Mouse (Mus musculus) lung, embryonic 16.5 days (tissue): ENCODE results near the gene Gm16181. TPM values are rescaled to one million over a fixed set of nuclear protein-coding genes. Genes with fewer than 3 reads are reported as not detected.

Source experiments
- ATAC-seq: fragments of 200-750 bp; cut with Nextera tagmentation; 2 replicates; pipeline ENCODE4 v1.8.0; 2017; ENCODE audit warnings: low read depth, mild to moderate bottlenecking, moderate library complexity
- H3K27ac ChIP-seq: fragments of 300-500 bp; sonication (generic); 2 replicates; pipeline ENCODE4 v1.5.1; 2014; ENCODE audit warnings: mild to moderate bottlenecking, control low read depth, low read length
- H3K27me3 ChIP-seq: fragments of 300-500 bp; sonication (generic); 2 replicates; pipeline ENCODE4 v1.6.1; 2014; ENCODE audit warnings: low read depth, low read length, mixed read lengths; ENCODE audit not compliant: control insufficient read depth, insufficient read depth
- H3K36me3 ChIP-seq: fragments of 300-500 bp; sonication (generic); 2 replicates; pipeline ENCODE4 v1.6.1; 2014; ENCODE audit warnings: low read length; ENCODE audit not compliant: control insufficient read depth, insufficient read depth
- H3K4me1 ChIP-seq: fragments of 300-500 bp; sonication (generic); replicated peaks from 2 replicates; pipeline ENCODE4 v1.6.1; 2014; ENCODE audit warnings: low read length, mixed read lengths; ENCODE audit not compliant: control insufficient read depth, insufficient read depth
- H3K4me2 ChIP-seq: fragments of 300-500 bp; sonication (generic); 2 replicates; pipeline ENCODE4 v1.6.1; 2014; ENCODE audit warnings: low read depth, low read length, control low read depth
- H3K4me3 ChIP-seq: fragments of 300-500 bp; sonication (generic); 2 replicates; pipeline ENCODE4 v1.5.1; 2014; ENCODE audit warnings: mild to moderate bottlenecking, low read length, control low read depth
- H3K9ac ChIP-seq: fragments of 300-500 bp; sonication (generic); 2 replicates; pipeline ENCODE4 v1.6.1; 2014; ENCODE audit warnings: low read length, control low read depth
- H3K9me3 ChIP-seq: fragments of 300-500 bp; sonication (generic); 2 replicates; pipeline ENCODE4 v1.6.1; 2016; ENCODE audit warnings: low read length; ENCODE audit not compliant: control insufficient read depth
- WGBS: fragments of 180-500 bp; shearing (Covaris S2); extraction: QIAGEN DNeasy Blood & Tissue Kit; methylation state at CpG from one replicate; pipeline ENCODE4 v1.1.7; 2014; 5-methylcytosine and 5-hydroxymethylcytosine counted together
- microRNA-seq: library from miRNA; unstranded; fragments of <30 nt; microRNA quantifications from one replicate; pipeline ENCODE4, GENCODE M21; 2016
- polyA plus RNA-seq: library from polyadenylated mRNA; unstranded; fragments of >200 nt; fragmentation: Nextera tagmentation; extraction: Ambion mirVana; gene quantifications from 2 replicates; pipeline ENCODE4 v1.2.1, GENCODE M21; 2015

The Gm16181 gene
- polyA plus RNA-seq, 1 experiment from 2014 or later: 1.2 TPM

GRCm38 (mm10) chr17:35267399-35268086 is 46.9 kb downstream of the Gm16181 start:
- H3K9me3 ChIP-seq: no peaks in the 10 kb centered on the region
- H3K4me3 ChIP-seq: no peak overlapping the region
- H3K27ac ChIP-seq: no peak overlapping the region
- H3K27me3 ChIP-seq: peaks cover 2% of the 10 kb centered on the region; the same call in 1 of the 2 replicates
- no peaks in the 10 kb centered on the region for H3K4me1 ChIP-seq
- ATAC-seq: no peak
- H3K4me2 ChIP-seq: no peak overlapping the region
- 60% methylated on average over 1 of the region's 1 CpGs for WGBS
- no peaks in the 10 kb centered on the region for H3K36me3 ChIP-seq
- no peak overlapping the region for H3K9ac ChIP-seq

DNA sequence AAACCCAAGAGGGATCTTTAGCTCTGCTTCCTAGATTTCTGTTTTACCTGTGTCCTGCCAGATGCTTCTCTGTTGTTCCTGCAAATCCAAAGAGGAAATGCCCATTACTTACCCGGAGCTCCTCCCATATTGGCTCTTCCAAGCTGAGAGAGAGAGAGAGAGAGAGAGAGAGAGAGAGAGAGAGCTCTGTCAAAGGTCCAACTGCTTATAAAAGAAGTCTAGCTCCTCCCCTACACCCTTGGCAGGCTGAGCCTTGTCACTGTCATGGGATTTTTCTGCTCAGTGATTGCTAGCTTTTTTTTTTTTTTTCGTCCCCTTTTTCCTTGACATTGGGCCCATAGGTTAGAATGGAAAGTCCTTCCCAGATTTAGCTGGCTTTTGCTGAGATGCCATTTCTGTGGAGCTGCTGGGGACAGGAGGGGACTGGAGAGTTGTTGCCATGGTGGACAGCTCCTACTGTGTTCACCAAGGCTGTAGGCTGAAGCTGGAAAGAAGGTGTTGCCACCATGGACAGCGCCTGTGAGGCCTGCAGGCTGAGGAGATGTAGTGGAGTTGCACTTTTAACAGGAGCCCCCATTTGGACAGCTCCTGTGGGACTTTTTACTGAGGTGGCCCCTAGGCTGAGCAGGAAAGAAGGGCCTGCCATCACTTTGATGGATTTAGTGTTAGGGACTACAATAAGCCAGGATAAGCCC is 49.2 kb downstream of the Gm16181 start:
- ATAC-seq: no peak
- H3K4me3 ChIP-seq: no peak overlapping the region
- no peak overlapping the region for H3K9ac ChIP-seq
- no peaks in the 10 kb centered on the region for H3K4me1 ChIP-seq
- WGBS: 28% methylated on average over 3 of the region's 3 CpGs
- H3K27me3 ChIP-seq: no peaks in the 10 kb centered on the region
- no peak overlapping the region for H3K27ac ChIP-seq
- H3K36me3 ChIP-seq: no peaks in the 10 kb centered on the region
- H3K4me2 ChIP-seq: no peak overlapping the region
- no peaks in the 10 kb centered on the region for H3K9me3 ChIP-seq

DNA sequence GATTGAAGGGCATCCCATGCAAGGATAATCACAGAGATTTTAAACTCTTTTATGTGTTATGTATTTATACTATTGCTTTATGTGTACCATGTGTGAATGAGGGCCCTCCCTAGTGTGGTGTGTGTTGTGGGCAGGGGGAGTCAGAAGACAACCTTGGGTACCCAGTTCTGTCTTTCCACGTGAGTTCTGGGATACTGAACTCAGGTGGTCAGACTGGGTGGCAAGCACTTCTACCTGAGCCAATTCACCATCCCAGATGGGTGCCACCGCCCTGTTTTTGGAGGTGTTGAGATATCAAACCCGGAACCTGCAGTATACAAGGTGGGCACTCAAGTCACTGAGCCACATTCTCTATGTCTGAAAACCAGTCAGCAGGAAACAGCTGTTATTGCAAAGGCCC is 51.6 kb downstream of the Gm16181 start:
- H3K36me3 ChIP-seq: no peaks in the 10 kb centered on the region
- H3K4me2 ChIP-seq: no peak overlapping the region
- H3K4me3 ChIP-seq: no peak overlapping the region
- no peak overlapping the region for H3K27ac ChIP-seq
- no peaks in the 10 kb centered on the region for H3K9me3 ChIP-seq
- no peaks in the 10 kb centered on the region for H3K4me1 ChIP-seq
- ATAC-seq: no peak
- H3K27me3 ChIP-seq: peaks cover 12% of the 10 kb centered on the region
- no peak overlapping the region for H3K9ac ChIP-seq
- WGBS: 65% methylated on average over 3 of the region's 3 CpGs

Small RNA genes lying within 50 kb of the gene (microRNA-seq; reads per million reads assigned to microRNA genes)
- not detected for gene Mir6973a
- gene Mir6974: not detected
- 1.8 reads per million for gene Mir6975
- 0.79 reads per million for gene Mir8094

Other genes with a start within 250 kb of the Gm16181 start
- gene Hspa1a, start 248.7 kb upstream of the Gm16181 start, polyA plus RNA-seq: 4.4 and 4.8 TPM in 2 replicates
- 0.55 and 0.65 TPM in 2 replicates for gene Hspa1l, start 248.1 kb upstream of the Gm16181 start, polyA plus RNA-seq
- gene Lsm2, start 239.0 kb upstream of the Gm16181 start, polyA plus RNA-seq: 178 and 189 TPM in 2 replicates
- 88.0 and 96.2 TPM in 2 replicates for gene Vars, start 219.8 kb upstream of the Gm16181 start, polyA plus RNA-seq
- gene Vwa7, start 204.3 kb upstream of the Gm16181 start, polyA plus RNA-seq: 0.14 and 0.25 TPM in 2 replicates
- gene Sapcd1, start 192.8 kb upstream of the Gm16181 start, polyA plus RNA-seq: 4.3 and 4.6 TPM in 2 replicates
- gene Msh5, start 174.1 kb upstream of the Gm16181 start, polyA plus RNA-seq: 4.7 and 4.9 TPM in 2 replicates
- 298 and 322 TPM in 2 replicates for gene Clic1, start 170.9 kb upstream of the Gm16181 start, polyA plus RNA-seq
- gene Ddah2, start 161.8 kb upstream of the Gm16181 start, polyA plus RNA-seq: 305 and 309 TPM in 2 replicates
- gene Ly6g6c, start 155.4 kb upstream of the Gm16181 start, polyA plus RNA-seq: 0.53 and 0.97 TPM in 2 replicates
- 1.1 and 1.2 TPM in 2 replicates for gene Mpig6b, start 154.7 kb upstream of the Gm16181 start, polyA plus RNA-seq
- 1.8 and 2.3 TPM in 2 replicates for gene Ly6g6e, start 143.9 kb upstream of the Gm16181 start, polyA plus RNA-seq
- gene Ly6g6d, start 142.8 kb upstream of the Gm16181 start, polyA plus RNA-seq: 7.0 and 9.0 TPM in 2 replicates
- 0.31 and 0.79 TPM in 2 replicates for gene Ly6g6f, start 135.2 kb upstream of the Gm16181 start, polyA plus RNA-seq
- gene Abhd16a, start 131.6 kb upstream of the Gm16181 start, polyA plus RNA-seq: 98.3 and 100 TPM in 2 replicates
- not detected in 2 replicates for gene Ly6g5c, start 112.6 kb upstream of the Gm16181 start, polyA plus RNA-seq
- gene Ly6g5b, start 105.4 kb upstream of the Gm16181 start, polyA plus RNA-seq: 0.60 and 1.1 TPM in 2 replicates
- 18.3 and 19.7 TPM in 2 replicates for gene Gpank1, start 99.4 kb upstream of the Gm16181 start, polyA plus RNA-seq
- gene Csnk2b, start 98.8 kb upstream of the Gm16181 start, polyA plus RNA-seq: 242 and 248 TPM in 2 replicates
- 9.7 and 10.4 TPM in 2 replicates for gene D17H6S53E, start 94.5 kb upstream of the Gm16181 start, polyA plus RNA-seq
- 1.4 and 13.6 TPM in 2 replicates for gene Apom, start 88.8 kb upstream of the Gm16181 start, polyA plus RNA-seq
- gene Bag6, start 85.7 kb upstream of the Gm16181 start, polyA plus RNA-seq: 46.3 and 54.9 TPM in 2 replicates
- gene Prrc2a, start 55.9 kb upstream of the Gm16181 start, polyA plus RNA-seq: 151 and 167 TPM in 2 replicates
- gene Aif1, start 44.8 kb upstream of the Gm16181 start, polyA plus RNA-seq: 7.3 and 8.0 TPM in 2 replicates
- 11.3 and 12.4 TPM in 2 replicates for gene Lst1, start 32.4 kb upstream of the Gm16181 start, polyA plus RNA-seq
- 1.0 and 1.5 TPM in 2 replicates for gene Ltb, start 26.4 kb upstream of the Gm16181 start, polyA plus RNA-seq
- 0.09 and 0.24 TPM in 2 replicates for gene Tnf, start 18.8 kb upstream of the Gm16181 start, polyA plus RNA-seq
- 0.30 TPM in 1 of 2 replicates, not detected in the other for gene Lta, start 15.5 kb upstream of the Gm16181 start, polyA plus RNA-seq
- 4.9 and 5.9 TPM in 2 replicates for gene Atp6v1g2, start 12.8 kb downstream of the Gm16181 start, polyA plus RNA-seq
- gene Nfkbil1, start 15.0 kb downstream of the Gm16181 start, polyA plus RNA-seq: 10.0 and 11.0 TPM in 2 replicates
- 437 and 448 TPM in 2 replicates for gene Ddx39b, start 20.9 kb downstream of the Gm16181 start, polyA plus RNA-seq
- 141 and 161 TPM in 2 replicates for gene H2-D1, start 41.9 kb downstream of the Gm16181 start, polyA plus RNA-seq
- gene H2-Q1, start 99.6 kb downstream of the Gm16181 start, polyA plus RNA-seq: 0.24 and 0.38 TPM in 2 replicates
- gene H2-Q2, start 121.4 kb downstream of the Gm16181 start, polyA plus RNA-seq: 6.5 and 7.0 TPM in 2 replicates
- gene H2-Q4, start 158.8 kb downstream of the Gm16181 start, polyA plus RNA-seq: 5.9 and 6.5 TPM in 2 replicates
- gene H2-Q6, start 204.0 kb downstream of the Gm16181 start, polyA plus RNA-seq: 0.48 and 1.5 TPM in 2 replicates
- 5.0 and 6.1 TPM in 2 replicates for gene H2-Q7, start 218.3 kb downstream of the Gm16181 start, polyA plus RNA-seq
- 1.3 and 7.4 TPM in 2 replicates for gene H2-Q10, start 249.3 kb downstream of the Gm16181 start, polyA plus RNA-seq